Mouse (Mus musculus): ENCODE data around the gene Hsd3b4. TPM values are rescaled to one million over a fixed set of nuclear protein-coding genes. Genes with fewer than 3 reads are reported as not detected.
"Not testable (repeated sequence)": the region's sequence is repeated elsewhere in the genome, so short reads cannot be mapped to it uniquely, and the experiment has no call there.

Hsd3b4 gene
- polyA plus RNA-seq, 1 experiment from 2014 or later: 64.9 TPM

- not testable (repeated sequence) for H3K4me1 ChIP-seq (ENCODE audit: insufficient read depth, low read length); H3K9ac ChIP-seq (replicated peaks; ENCODE audit: low read length); H3K4me3 ChIP-seq (ENCODE audit: low read length); H3K27ac ChIP-seq (ENCODE audit: low read length); H3K36me3 ChIP-seq (ENCODE audit: insufficient read depth, low read length); H3K4me2 ChIP-seq (replicated peaks; ENCODE audit: low read depth, low read length); H3K27me3 ChIP-seq (ENCODE audit: insufficient read depth, low read length); H3K9me3 ChIP-seq (ENCODE audit: low read length)
- peak; percentile 93 for ATAC-seq (ENCODE audit: low FRiP score, low TSS enrichment)
These were observed 15.3 kb downstream of the Hsd3b4 start for GRCm38 (mm10) chr3:98495055-98495454.

- not testable (repeated sequence) for H3K9ac ChIP-seq (replicated peaks; ENCODE audit: low read length); H3K27ac ChIP-seq (ENCODE audit: low read length); H3K4me2 ChIP-seq (replicated peaks; ENCODE audit: low read depth, low read length); H3K36me3 ChIP-seq (ENCODE audit: insufficient read depth, low read length); H3K4me1 ChIP-seq (ENCODE audit: insufficient read depth, low read length); H3K27me3 ChIP-seq (ENCODE audit: insufficient read depth, low read length); H3K4me3 ChIP-seq (ENCODE audit: low read length); H3K9me3 ChIP-seq (ENCODE audit: low read length)
- peak; percentile 69 for ATAC-seq (ENCODE audit: low FRiP score, low TSS enrichment)
These were observed 16.1 kb downstream of the Hsd3b4 start for GRCm38 (mm10) chr3:98494184-98494583.

- H3K27me3 ChIP-seq (ENCODE audit: insufficient read depth, low read length); H3K9ac ChIP-seq (replicated peaks; ENCODE audit: low read length); H3K4me2 ChIP-seq (replicated peaks; ENCODE audit: low read depth, low read length); H3K4me1 ChIP-seq (ENCODE audit: insufficient read depth, low read length); H3K4me3 ChIP-seq (ENCODE audit: low read length); ATAC-seq (ENCODE audit: low FRiP score, low TSS enrichment); H3K27ac ChIP-seq (ENCODE audit: low read length); H3K9me3 ChIP-seq (ENCODE audit: low read length); H3K36me3 ChIP-seq (ENCODE audit: insufficient read depth, low read length): not testable (repeated sequence)
These were observed 38.8 kb downstream of the Hsd3b4 start for GRCm38 (mm10) chr3:98471499-98471898.

- not testable (repeated sequence) for H3K27me3 ChIP-seq (ENCODE audit: insufficient read depth, low read length); H3K4me3 ChIP-seq (ENCODE audit: low read length); H3K9ac ChIP-seq (replicated peaks; ENCODE audit: low read length); H3K27ac ChIP-seq (ENCODE audit: low read length); H3K4me1 ChIP-seq (ENCODE audit: insufficient read depth, low read length); H3K4me2 ChIP-seq (replicated peaks; ENCODE audit: low read depth, low read length); H3K36me3 ChIP-seq (ENCODE audit: insufficient read depth, low read length); H3K9me3 ChIP-seq (ENCODE audit: low read length)
- ATAC-seq (ENCODE audit: low FRiP score, low TSS enrichment): peak; percentile 63; the same call in 1 of the 2 replicates
- WGBS: no CpG with 5 or more reads among the region's 1 CpGs
These were observed 39.3 kb downstream of the Hsd3b4 start for GRCm38 (mm10) chr3:98471057-98471456.

GRCm38 (mm10) chr3:98469323-98469722 is 41.0 kb downstream of the Hsd3b4 start:
- not testable (repeated sequence) for ATAC-seq (ENCODE audit: low FRiP score, low TSS enrichment); H3K36me3 ChIP-seq (ENCODE audit: insufficient read depth, low read length); H3K9ac ChIP-seq (replicated peaks; ENCODE audit: low read length); H3K27me3 ChIP-seq (ENCODE audit: insufficient read depth, low read length); H3K27ac ChIP-seq (ENCODE audit: low read length); H3K4me2 ChIP-seq (replicated peaks; ENCODE audit: low read depth, low read length); H3K4me3 ChIP-seq (ENCODE audit: low read length); H3K9me3 ChIP-seq (ENCODE audit: low read length); H3K4me1 ChIP-seq (ENCODE audit: insufficient read depth, low read length)
- WGBS: no CpG with 5 or more reads among the region's 2 CpGs

- peak; percentile 46; the same call in 1 of the 2 replicates for ATAC-seq (ENCODE audit: low FRiP score, low TSS enrichment)
These were observed 53.3 kb downstream of the Hsd3b4 start, which contains the start of gene Gm4450 for GRCm38 (mm10) chr3:98457026-98457425. Gene Gm4450, minus strand, starts transcription at chr3:98457126.

GRCm38 (mm10) chr3:98453786-98454185 is 56.5 kb downstream of the Hsd3b4 start:
- not testable (repeated sequence) for H3K4me1 ChIP-seq (ENCODE audit: insufficient read depth, low read length); H3K9me3 ChIP-seq (ENCODE audit: low read length); H3K36me3 ChIP-seq (ENCODE audit: insufficient read depth, low read length); H3K9ac ChIP-seq (replicated peaks; ENCODE audit: low read length); H3K4me2 ChIP-seq (replicated peaks; ENCODE audit: low read depth, low read length); H3K4me3 ChIP-seq (ENCODE audit: low read length); H3K27ac ChIP-seq (ENCODE audit: low read length); H3K27me3 ChIP-seq (ENCODE audit: insufficient read depth, low read length); ATAC-seq (ENCODE audit: low FRiP score, low TSS enrichment)
- WGBS: 77% methylated on average over 4 of the region's 5 CpGs

More at GRCm38 (mm10) chr3:98457026-98457425, 53.3 kb downstream of the Hsd3b4 start, which contains the start of gene Gm4450:
- not testable (repeated sequence) for H3K9ac ChIP-seq (replicated peaks; ENCODE audit: low read length); H3K9me3 ChIP-seq (ENCODE audit: low read length); H3K27ac ChIP-seq (ENCODE audit: low read length); H3K4me3 ChIP-seq (ENCODE audit: low read length); H3K27me3 ChIP-seq (ENCODE audit: insufficient read depth, low read length); H3K4me1 ChIP-seq (ENCODE audit: insufficient read depth, low read length); H3K4me2 ChIP-seq (replicated peaks; ENCODE audit: low read depth, low read length); H3K36me3 ChIP-seq (ENCODE audit: insufficient read depth, low read length)
- no CpG with 5 or more reads among the region's 1 CpGs for WGBS

Other genes with a start within 250 kb of the Hsd3b4 start
- gene Hmgcs2, start 230.1 kb downstream of the Hsd3b4 start, polyA plus RNA-seq (2015; fragmentation: Nextera tagmentation; extraction: Ambion mirVana): 12.3 and 13.1 TPM in 2 replicates
- gene Phgdh, start 170.5 kb downstream of the Hsd3b4 start, polyA plus RNA-seq (2015; fragmentation: Nextera tagmentation; extraction: Ambion mirVana): 541 and 585 TPM in 2 replicates
- gene Zfp697, start 128.1 kb downstream of the Hsd3b4 start, polyA plus RNA-seq (2015; fragmentation: Nextera tagmentation; extraction: Ambion mirVana): 16.4 and 17.1 TPM in 2 replicates
- gene Gm4450, start 53.4 kb downstream of the Hsd3b4 start, polyA plus RNA-seq (2015; fragmentation: Nextera tagmentation; extraction: Ambion mirVana): 44.6 and 55.8 TPM in 2 replicates
- 99.5 and 117 TPM in 2 replicates for gene Gm10681, start 78.3 kb upstream of the Hsd3b4 start, polyA plus RNA-seq (2015; fragmentation: Nextera tagmentation; extraction: Ambion mirVana)
- gene Hsd3b5, start 119.7 kb upstream of the Hsd3b4 start, polyA plus RNA-seq (2015; fragmentation: Nextera tagmentation; extraction: Ambion mirVana): 0.18 TPM in 1 of 2 replicates, not detected in the other
- gene Hsd3b2, start 214.0 kb upstream of the Hsd3b4 start, polyA plus RNA-seq (2015; fragmentation: Nextera tagmentation; extraction: Ambion mirVana): 0.13 and 0.36 TPM in 2 replicates

All from kidney, embryonic 16.5 days (tissue).